Mouse (Mus musculus) frontal cortex, adult (tissue): ENCODE measurements around the gene Kcnk12.

Source experiments
- ATAC-seq: cut with Nextera tagmentation; 2 replicates; pipeline ENCODE4 v1.9.2; 2017; ENCODE audit warnings: mild to moderate bottlenecking, moderate library complexity, mixed read lengths; ENCODE audit not compliant: low TSS enrichment

Kcnk12 gene

DNA sequence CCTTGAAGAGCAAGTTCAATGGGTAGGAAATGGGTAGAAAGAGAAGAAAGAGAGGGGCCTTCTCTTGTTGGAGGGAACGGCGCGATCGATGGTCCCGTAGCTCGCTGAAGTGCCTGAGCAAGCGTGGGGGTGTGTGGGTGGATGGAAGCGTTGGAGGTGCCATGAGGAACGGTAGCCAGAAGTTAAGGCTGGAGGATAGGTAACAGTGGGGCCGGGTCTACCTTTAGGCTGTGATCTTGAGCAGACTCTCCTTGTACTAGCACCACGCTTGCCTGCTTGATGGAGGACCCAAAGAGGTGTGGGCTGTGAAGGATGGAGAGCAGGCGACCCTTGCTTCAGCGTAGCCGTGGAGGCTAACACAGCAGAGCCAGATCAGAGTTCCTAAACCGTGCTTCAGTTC, 12.1 kb downstream of the Kcnk12 start:
- ATAC-seq, result no peak

DNA sequence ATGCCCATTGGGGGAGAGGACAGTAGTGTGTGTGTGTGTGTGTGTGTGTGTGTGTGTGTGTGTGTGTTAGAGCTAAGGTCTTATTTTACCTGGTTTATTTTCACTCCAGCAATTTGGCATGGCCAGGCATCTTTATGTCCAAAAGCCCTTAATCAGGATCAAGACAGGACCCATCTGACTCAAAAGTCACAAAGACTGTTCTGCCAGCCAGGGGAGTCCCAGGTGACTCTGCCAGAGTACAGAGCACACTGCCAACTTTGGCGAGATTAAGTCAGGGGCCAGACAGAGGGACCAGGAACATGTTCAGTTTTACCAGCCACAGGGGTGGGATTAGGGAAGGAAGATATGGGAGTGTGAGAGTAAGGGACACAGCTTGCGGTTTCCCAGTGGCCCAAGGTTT, 12.9 kb downstream of the Kcnk12 start:
- no peak for ATAC-seq

- ATAC-seq, result peak; percentile 91
Observed at GRCm38 (mm10) chr17:87784141-87784831, 13.5 kb downstream of the Kcnk12 start.

- ATAC-seq, result no peak
Observed at GRCm38 (mm10) chr17:87781244-87781643, 16.6 kb downstream of the Kcnk12 start.

GRCm38 (mm10) chr17:87780164-87780563, 17.6 kb downstream of the Kcnk12 start:
- no peak for ATAC-seq

- no peak for ATAC-seq
Observed at GRCm38 (mm10) chr17:87774982-87775381, 22.8 kb downstream of the Kcnk12 start.

DNA sequence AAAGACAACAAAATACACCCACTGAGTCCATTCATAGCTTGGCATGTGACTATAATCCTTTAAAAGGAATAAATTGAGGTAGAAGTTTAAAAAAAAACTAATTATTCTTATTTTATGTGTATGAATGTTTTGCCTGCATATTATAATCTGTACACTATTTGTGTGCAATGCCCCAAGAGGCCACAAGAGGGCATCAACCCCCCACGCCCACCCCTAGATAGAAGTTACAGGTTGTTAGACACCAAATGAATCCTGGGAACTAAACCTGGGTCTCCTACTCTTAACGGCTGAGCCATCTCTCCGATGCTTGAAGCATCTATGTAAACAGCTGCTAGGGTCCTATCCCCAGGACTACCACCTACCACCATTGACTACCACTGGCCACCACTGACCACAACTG, 24.6 kb downstream of the Kcnk12 start:
- no peak for ATAC-seq

DNA sequence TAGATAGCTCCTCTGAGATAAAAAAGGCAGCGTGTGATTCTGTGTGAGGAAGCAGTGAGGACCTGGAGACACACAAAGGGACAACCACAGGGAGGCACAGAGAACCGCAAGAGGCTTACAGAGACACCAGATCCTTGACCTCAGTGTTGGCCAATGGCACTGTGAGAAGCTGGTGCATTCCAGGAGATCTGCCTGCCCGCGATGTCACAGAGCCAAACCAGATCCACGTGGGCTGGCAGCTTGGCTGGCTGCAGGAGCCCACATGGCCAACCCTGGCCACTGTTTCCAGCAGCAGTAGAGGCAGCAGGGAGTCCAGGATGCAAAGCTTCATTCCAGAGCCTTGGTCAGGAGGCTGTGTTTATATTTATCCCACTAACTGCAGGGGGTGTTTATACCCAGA, 27.0 kb downstream of the Kcnk12 start:
- peak; percentile 76 for ATAC-seq

GRCm38 (mm10) chr17:87766888-87767287, 30.9 kb downstream of the Kcnk12 start:
- no peak for ATAC-seq

- ATAC-seq, result no peak
Observed at GRCm38 (mm10) chr17:87765031-87765430, 32.8 kb downstream of the Kcnk12 start.

GRCm38 (mm10) chr17:87763146-87763545, 34.6 kb downstream of the Kcnk12 start:
- peak; percentile 87 for ATAC-seq

DNA sequence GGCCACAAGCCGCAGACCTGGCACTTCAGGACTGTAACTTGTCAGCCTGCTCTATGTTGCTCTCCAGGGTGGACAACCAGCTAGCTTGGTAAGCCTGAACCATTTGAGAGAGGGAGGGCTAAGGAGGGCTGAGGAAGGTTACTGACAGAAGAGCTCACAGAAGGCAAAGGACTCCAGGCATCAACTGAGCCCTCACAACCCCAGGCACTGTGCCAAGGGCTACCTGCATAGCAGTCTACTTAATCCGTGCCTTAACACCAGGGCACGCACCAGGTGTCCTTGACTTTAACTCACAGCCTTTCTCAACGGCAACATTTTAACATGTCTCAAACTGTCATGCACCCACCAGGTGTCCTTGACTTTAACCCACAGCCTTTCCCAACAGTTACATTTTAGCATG, 37.5 kb downstream of the Kcnk12 start:
- no peak for ATAC-seq

- ATAC-seq, result peak; percentile 44
Observed at GRCm38 (mm10) chr17:87745926-87746888, 51.6 kb downstream of the Kcnk12 start.

- ATAC-seq, result peak; percentile 79
Observed at GRCm38 (mm10) chr17:87744985-87745925, 52.5 kb downstream of the Kcnk12 start.

DNA sequence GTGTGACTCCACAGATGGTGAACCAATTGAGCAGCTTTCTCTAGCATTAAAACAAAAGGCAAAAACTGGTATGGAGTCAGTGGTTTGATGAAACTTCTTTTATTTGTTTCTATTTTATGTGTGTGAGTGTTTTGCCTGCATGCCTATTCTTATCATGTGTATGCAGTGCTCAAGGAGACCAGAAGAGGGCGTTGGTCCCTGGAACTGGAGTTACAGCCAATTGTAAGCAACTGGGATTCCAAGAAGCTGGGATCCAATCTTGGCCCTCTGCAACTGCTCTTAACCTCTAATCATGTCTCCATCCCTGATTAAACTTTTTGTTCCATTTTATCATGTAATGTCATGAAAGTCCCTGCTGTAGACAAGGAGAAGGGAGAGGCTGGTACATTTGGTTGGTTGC, 58.0 kb downstream of the Kcnk12 start:
- ATAC-seq, result no peak

DNA sequence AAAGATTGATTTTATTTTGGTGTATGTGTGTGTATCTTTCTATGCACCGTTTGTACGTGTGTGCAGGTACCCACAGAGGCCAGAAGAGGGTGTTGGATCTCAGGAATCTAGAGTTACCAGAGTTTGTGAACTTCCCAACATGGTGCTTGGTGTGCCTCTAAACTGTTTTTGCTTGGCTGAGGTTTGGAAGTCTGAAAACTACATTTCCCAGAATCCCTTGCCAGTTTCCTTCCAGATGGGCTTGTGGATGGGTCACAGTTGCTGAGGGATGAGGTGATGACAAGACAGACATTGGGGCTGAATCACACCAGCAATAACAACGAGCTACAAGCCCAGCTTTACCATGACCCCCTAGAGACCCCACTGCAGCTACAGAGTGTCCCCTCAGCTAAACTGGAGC, 60.6 kb downstream of the Kcnk12 start:
- no peak for ATAC-seq

GRCm38 (mm10) chr17:87734471-87734870, 63.3 kb downstream of the Kcnk12 start:
- peak; percentile 59; the same call in 1 of the 2 replicates for ATAC-seq

DNA sequence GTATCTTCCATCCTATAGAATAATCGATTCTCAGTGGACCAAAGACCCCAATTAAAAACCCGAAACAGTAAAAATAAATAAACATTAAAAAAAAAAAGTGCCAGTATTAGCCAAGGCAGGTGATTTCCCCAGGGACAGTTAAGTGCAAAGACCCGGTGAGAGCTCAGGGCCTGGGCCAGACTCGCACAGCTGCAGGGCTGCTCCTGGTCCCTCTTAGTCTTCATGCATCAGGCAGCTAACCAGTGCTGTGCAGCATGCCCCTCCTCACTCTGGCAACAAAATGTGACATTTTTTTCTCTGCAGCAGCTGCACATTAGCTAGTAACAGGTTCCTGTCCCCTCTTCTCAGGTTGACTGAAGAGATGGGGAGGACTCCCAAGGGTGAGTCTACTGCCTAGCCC, 65.8 kb downstream of the Kcnk12 start:
- ATAC-seq, result no peak

GRCm38 (mm10) chr17:87726489-87727356, 71.1 kb downstream of the Kcnk12 start:
- ATAC-seq, result peak; percentile 90

- ATAC-seq, result no peak
Observed at GRCm38 (mm10) chr17:87724727-87725126, 73.1 kb downstream of the Kcnk12 start.

DNA sequence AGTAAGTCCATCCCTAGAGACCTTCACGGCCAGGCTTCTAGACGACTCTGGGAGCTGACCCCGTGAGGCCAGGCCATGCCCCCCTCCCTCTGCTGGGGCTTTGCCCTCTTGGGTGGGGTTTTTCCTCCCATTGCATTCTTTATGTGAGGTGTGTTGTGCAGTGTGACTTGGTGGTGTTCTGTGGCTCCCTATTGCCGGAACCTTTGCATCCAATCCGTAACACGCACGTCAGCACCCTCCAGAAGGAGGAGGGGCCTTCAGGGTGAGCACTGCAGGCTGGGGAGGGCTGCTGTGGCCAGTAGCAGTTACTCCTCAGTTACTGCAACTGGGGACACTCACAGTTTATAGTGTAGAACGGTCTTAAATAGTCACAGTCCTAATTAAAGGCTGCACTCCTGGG, 97.7 kb downstream of the Kcnk12 start:
- no peak for ATAC-seq
